Mouse (Mus musculus): Measurements from ENCODE around the gene Rgs7. TPM values are rescaled to one million over a fixed set of nuclear protein-coding genes. Genes with fewer than 3 reads are reported as not detected.
A peak's percentile ranks its signal among the peaks of the same experiment; 100 is the strongest.

Rgs7 gene
- total RNA-seq (2012; rRNA removed) (not detected in 2 replicates), polyA plus RNA-seq (2012; ENCODE audit: insufficient read depth in 1 of 2, insufficient read length in 2 of 2, low read depth in 1 of 2, low replicate concordance in 2 of 2, missing spikeins in 1 of 2) (not detected)

GRCm38 (mm10) chr1:175491861-175492682, at the start of gene Rgs7:
Gene Rgs7 (minus strand): TSS chr1:175492500.
- H3K9me3 ChIP-seq (replicated peaks; ENCODE audit: insufficient read depth, low read length) = no peaks in the 10 kb centered on the region
- no peak within 1 kb of the TSS for H3K9ac ChIP-seq (ENCODE audit: control insufficient read depth, low read depth, low read length, poor library complexity, severe bottlenecking)
- H3K36me3 ChIP-seq (ENCODE audit: control insufficient read depth in 1 of 2, insufficient read depth in 2 of 2, low read length in 2 of 2) = no peaks in the 10 kb centered on the region
- no peaks in the 10 kb centered on the region; a peak in 1 of 4 replicates for H3K27me3 ChIP-seq (ENCODE audit: control insufficient read depth in 1 of 2, insufficient read depth in 2 of 2, low read length in 2 of 2)
- TF ChIP-seq ETS1 (IDR thresholded peaks at IDR 0.05; ENCODE audit: low read depth, low read length) = no peak
- H3K79me2 ChIP-seq (ENCODE audit: control insufficient read depth, insufficient read depth, low read length, poor library complexity) = no peaks in the 10 kb centered on the region
- H3K4me3 ChIP-seq (ENCODE audit: control insufficient read depth in 1 of 2, insufficient read depth in 1 of 2, low read depth in 2 of 2, low read length in 2 of 2) = no peak within 1 kb of the TSS
- DNase-seq (ENCODE audit: low read depth, low spot score) = no peak
- no peak within 1 kb of the TSS for H3K27ac ChIP-seq (ENCODE audit: control insufficient read depth, low read depth, low read length)
- H3K4me1 ChIP-seq (ENCODE audit: control insufficient read depth in 1 of 2, insufficient read depth in 2 of 2, low read length in 2 of 2) = no peaks in the 10 kb centered on the region

- H3K79me2 ChIP-seq (ENCODE audit: control insufficient read depth, insufficient read depth, low read length, poor library complexity) = no peaks in the 10 kb centered on the region
- H3K9me3 ChIP-seq (replicated peaks; ENCODE audit: insufficient read depth, low read length) = no peaks in the 10 kb centered on the region
- no peaks in the 10 kb centered on the region for H3K27me3 ChIP-seq (ENCODE audit: control insufficient read depth in 1 of 2, insufficient read depth in 2 of 2, low read length in 2 of 2)
- peak; percentile 86 for DNase-seq (ENCODE audit: low read depth, low spot score)
- H3K36me3 ChIP-seq (ENCODE audit: control insufficient read depth in 1 of 2, insufficient read depth in 2 of 2, low read length in 2 of 2) = peaks cover 0 to 30% of the 10 kb centered on the region in 2 experiments; a peak in 2 of 4 replicates
- peak overlapping the region; percentile 58 for H3K27ac ChIP-seq (ENCODE audit: control insufficient read depth, low read depth, low read length)
- peaks cover 15 to 17% of the 10 kb centered on the region in 2 experiments for H3K4me1 ChIP-seq (ENCODE audit: control insufficient read depth in 1 of 2, insufficient read depth in 2 of 2, low read length in 2 of 2)
- no peak overlapping the region for H3K4me3 ChIP-seq (ENCODE audit: control insufficient read depth in 1 of 2, insufficient read depth in 1 of 2, low read depth in 2 of 2, low read length in 2 of 2)
- H3K9ac ChIP-seq (ENCODE audit: control insufficient read depth, low read depth, low read length, poor library complexity, severe bottlenecking) = 0 out of 2 replicates have a peak overlapping the region, but pooled peaks have one; percentile 6
- TF ChIP-seq CHD2 (IDR thresholded peaks at IDR 0.05; ENCODE audit: low read length) = no peak
- peak; percentile 92 for TF ChIP-seq GATA1 (IDR thresholded peaks at IDR 0.05; ENCODE audit: low read depth, low read length)
- TF ChIP-seq E2F4 (IDR thresholded peaks at IDR 0.05; ENCODE audit: borderline replicate concordance, low read depth, low read length) = no peak
- no peak for TF ChIP-seq KAT2A (conservative IDR thresholded peaks at IDR 0.05; ENCODE audit: low read depth, low read length)
- no peak for TF ChIP-seq POLR2AphosphoS2 (IDR thresholded peaks at IDR 0.05; ENCODE audit: low read length)
- TF ChIP-seq HCFC1 (IDR thresholded peaks at IDR 0.05; ENCODE audit: low read depth, low read length) = no peak
- TF ChIP-seq MAZ (IDR thresholded peaks at IDR 0.05; ENCODE audit: low read depth, low read length) = no peak
- no peak for TF ChIP-seq POLR2A (IDR thresholded peaks at IDR 0.05; ENCODE audit: control insufficient read depth in 1 of 2, insufficient read depth in 1 of 2, low read depth in 1 of 2, low read length in 2 of 2, poor library complexity in 1 of 2)
- peak; percentile 36; the same call in 1 of the 2 replicates for TF ChIP-seq TAL1 (IDR thresholded peaks at IDR 0.05; ENCODE audit: low read length)
- no peak for TF ChIP-seq USF1 (IDR thresholded peaks at IDR 0.05; ENCODE audit: low read depth, low read length)
- TF ChIP-seq ELF1 (IDR thresholded peaks at IDR 0.05; ENCODE audit: low read depth, low read length) = peak; percentile 73
- TF ChIP-seq CTCF (IDR thresholded peaks at IDR 0.05 in 2 of 3, conservative IDR thresholded peaks at IDR 0.05 in 1 of 3; ENCODE audit: control insufficient read depth in 1 of 3, insufficient read depth in 1 of 3, low read depth in 2 of 3, low read length in 3 of 3, poor library complexity in 1 of 3, severe bottlenecking in 1 of 3) = no peak
- no peak for TF ChIP-seq CHD1 (IDR thresholded peaks at IDR 0.05; ENCODE audit: low read depth, low read length)
- TF ChIP-seq ETS1 (IDR thresholded peaks at IDR 0.05; ENCODE audit: low read depth, low read length) = peak; percentile 66
- no peak for TF ChIP-seq ZNF384 (IDR thresholded peaks at IDR 0.05; ENCODE audit: low read depth, low read length)
- no peak for TF ChIP-seq ZMIZ1 (IDR thresholded peaks at IDR 0.05; ENCODE audit: low read depth, low read length)
- TF ChIP-seq RCOR1 (IDR thresholded peaks at IDR 0.05; ENCODE audit: low read depth, low read length) = 0 out of 2 replicates have a peak, but pooled peaks have one; percentile 62
- no peak for TF ChIP-seq RAD21 (IDR thresholded peaks at IDR 0.05; ENCODE audit: low read depth, low read length)
- no peak for TF ChIP-seq UBTF (IDR thresholded peaks at IDR 0.05; ENCODE audit: borderline replicate concordance, insufficient read depth, low read depth, low read length)
- peak; percentile 62; the same call in 1 of the 2 replicates for TF ChIP-seq MYC (IDR thresholded peaks at IDR 0.05; ENCODE audit: low read depth, low read length)
- TF ChIP-seq MAX (IDR thresholded peaks at IDR 0.05; ENCODE audit: low read length) = no peak
- TF ChIP-seq GABPA (IDR thresholded peaks at IDR 0.05; ENCODE audit: low read depth, low read length) = no peak
- TF ChIP-seq JUND (IDR thresholded peaks at IDR 0.05; ENCODE audit: low read depth, low read length) = 0 out of 2 replicates have a peak, but pooled peaks have one; percentile 41
- 0 out of 2 replicates have a peak, but pooled peaks have one; percentile 20 for TF ChIP-seq MYB (IDR thresholded peaks at IDR 0.05; ENCODE audit: low read depth, low read length)
- no peak for TF ChIP-seq NELFE (IDR thresholded peaks at IDR 0.05; ENCODE audit: low read depth, low read length)
- 0 out of 2 replicates have a peak, but pooled peaks have one; percentile 12 for TF ChIP-seq BHLHE40 (IDR thresholded peaks at IDR 0.05; ENCODE audit: borderline replicate concordance, low read depth, low read length)
- no peak for TF ChIP-seq POLR2AphosphoS5 (IDR thresholded peaks at IDR 0.05; ENCODE audit: borderline replicate concordance, low read depth, low read length)
- peak; percentile 28; the same call in 1 of the 2 replicates for TF ChIP-seq MEF2A (IDR thresholded peaks at IDR 0.05; ENCODE audit: extremely low read depth, insufficient replicate concordance, low read depth, low read length, poor library complexity, severe bottlenecking)
- peak; percentile 47; the same call in 1 of the 2 replicates for TF ChIP-seq SIN3A (IDR thresholded peaks at IDR 0.05; ENCODE audit: low read length)
Measured at GRCm38 (mm10) chr1:175540700-175541099, 48.4 kb upstream of the Rgs7 start.

All from MEL (cell line).